Mouse (Mus musculus) cerebellum, postnatal 14 days (tissue): ENCODE results near the gene Pet117.

Experiments
- DNase-seq, 2 experiments: peaks; one replicate each; pipeline ENCODE4 v3.0.0; 2021; ENCODE audit warnings: mixed read lengths in 2 of 2

Pet117 gene

DNA sequence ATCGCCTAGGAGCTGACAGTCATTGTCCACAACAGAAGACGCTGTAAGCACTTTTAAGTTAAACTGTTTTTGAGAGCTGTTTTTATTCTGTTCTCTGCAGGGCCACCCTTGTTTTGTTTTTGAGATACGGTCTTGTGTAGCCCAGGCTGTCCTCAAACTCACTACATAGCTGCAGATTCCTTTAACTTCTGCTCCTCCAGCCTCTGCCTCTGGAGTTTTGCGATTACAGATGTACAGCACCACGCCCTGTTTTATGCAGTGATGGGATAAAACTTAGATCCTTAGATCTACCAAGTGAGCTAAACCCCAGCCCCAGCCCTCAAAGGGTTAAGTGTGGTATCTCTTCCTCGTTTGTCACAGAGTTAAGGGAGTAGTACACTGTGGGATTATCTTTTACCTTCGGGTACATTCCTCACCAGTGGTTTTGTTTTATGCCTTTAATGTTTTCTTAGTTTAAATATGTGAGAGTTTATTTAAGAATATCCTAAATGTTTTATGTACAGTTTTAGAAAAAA is 13.9 kb downstream of the Pet117 start:
- no peak for DNase-seq

DNA sequence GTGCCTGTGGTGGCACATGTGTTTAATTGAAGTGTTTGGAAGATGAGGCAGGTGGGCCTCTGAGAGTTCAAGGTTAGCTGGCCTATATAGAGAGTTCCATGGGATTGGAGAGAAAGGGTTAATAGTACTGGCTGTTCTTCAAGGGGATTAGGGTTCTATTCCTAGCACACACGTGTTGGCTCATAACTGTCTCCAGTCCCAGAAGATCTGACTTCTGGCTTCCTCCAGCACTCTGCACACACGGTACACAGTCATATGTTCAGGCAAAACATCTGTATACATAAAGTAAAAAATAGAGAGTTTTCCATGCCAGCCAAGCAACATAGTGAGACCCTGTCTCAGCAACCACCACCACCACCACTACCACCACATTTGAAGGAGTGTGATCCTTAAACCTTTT is 17.5 kb downstream of the Pet117 start:
- DNase-seq, result no peak

DNA sequence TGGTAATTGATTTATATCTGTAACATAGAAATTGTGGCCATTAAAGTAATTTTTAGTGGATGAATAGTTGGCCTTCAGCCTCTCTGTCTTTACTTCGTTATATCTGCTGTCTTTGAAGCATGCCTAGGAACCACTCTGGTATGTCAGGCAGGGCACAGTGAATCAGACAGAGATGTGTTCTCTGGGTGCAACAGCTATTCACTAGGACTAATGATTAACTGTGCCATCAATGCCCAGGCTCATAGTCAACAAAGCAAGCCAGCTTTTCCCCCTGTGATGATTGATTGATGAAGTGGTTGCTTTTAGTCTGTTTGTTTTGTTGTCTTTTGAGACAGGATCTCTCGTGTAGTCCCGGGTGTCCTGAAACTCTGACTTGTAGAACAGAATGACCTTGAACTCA is 19.6 kb downstream of the Pet117 start:
- no peak for DNase-seq

DNA sequence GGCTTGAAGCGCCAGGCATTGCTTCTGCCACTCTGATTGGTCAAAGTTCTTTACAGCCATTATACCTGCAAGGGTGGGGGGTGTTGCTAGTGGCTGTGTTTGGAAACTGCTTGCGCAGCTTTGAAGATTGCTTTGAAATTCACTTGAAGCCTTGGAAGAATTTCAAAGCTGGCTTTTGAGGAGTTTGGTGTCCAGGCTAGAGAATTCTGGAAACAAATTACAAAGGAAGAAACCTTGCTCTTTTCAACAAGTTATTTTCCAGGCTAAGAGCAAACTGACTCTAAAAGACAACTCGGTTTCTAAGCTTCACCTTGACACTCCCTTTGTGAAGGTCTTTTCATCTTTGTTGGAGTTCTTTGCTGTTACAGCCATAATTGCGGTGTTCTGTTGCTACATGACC is 30.7 kb downstream of the Pet117 start:
- no peak for DNase-seq

DNA sequence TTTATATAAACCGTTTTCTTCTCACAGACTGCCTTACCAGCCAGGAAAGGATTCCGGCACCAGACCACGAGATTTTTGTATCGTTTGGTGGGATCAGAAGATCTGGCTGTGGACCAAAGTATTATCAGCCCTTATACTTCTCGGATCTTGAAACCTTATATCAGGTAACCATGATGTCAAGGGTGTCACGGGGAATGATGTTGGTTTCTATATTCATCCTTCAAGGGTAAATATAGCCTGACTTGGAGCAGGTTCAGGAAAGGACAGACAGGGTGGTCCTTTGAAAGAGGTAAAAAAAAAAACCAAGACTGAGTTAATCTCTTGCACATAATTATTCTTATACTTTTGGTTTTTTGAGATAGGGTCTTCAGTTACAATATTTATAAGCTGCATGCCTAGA is 31.9 kb downstream of the Pet117 start:
- no peak for DNase-seq

DNA sequence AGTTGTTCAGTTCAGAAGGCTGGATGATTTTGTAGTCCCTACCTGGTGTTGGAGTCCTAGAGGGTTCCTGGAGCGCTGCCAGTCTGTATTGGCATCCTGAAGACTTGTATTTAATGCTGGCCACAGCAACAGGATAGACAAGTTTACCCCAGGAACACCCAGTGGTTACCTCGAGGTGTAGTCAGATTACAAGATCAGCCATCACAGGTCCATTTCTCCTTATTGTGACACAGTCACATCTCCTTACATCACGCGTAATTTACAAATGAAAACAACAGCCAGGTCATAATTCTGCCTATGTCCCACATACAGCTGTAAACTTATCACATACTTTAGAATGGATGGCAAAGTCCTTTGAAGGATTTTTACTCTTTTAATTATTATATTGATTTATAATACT is 40.2 kb downstream of the Pet117 start:
- peak; percentile 9 to 12 for DNase-seq

DNA sequence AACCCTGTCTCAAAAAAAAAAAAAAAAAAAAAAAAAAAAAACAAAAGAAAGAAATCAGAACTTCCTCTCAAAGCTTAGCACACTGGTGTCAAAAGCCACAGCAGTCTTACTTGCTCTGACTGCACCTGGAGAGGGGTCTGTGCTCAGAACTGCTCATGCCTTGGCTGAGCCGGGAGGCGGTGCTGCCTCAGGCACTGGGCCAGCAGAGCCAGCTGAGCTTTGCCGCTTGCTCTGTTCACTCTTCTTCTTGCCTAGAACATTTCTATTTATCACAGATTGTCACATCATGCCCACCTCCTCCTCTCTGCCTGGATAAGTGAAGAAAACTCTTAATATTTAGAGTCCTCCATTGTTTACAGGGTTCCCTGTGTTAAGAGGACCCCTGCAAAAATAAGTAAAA is 41.8 kb downstream of the Pet117 start:
- DNase-seq, result peak; percentile 50 to 56

DNA sequence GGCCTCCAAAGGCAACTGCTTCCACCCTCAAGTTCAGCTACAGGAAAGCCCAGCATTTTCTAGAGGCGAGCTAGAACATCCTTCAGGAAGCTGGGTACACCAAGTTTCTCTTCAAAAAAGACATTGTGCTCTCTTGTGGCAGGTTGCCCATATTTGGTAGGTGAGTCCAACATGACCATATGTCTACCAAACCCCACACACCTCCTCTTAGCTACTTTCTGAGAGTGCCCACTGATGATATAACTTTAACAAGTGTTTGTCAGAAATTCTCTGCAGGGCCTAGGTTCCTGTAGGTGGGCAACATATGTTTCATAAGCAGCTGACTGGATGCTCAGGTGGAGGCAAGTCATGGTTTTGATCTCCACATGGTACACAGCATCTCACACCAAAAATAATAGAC is 45.9 kb downstream of the Pet117 start:
- peak in 1 of 2 experiments; percentile 28 for DNase-seq

DNA sequence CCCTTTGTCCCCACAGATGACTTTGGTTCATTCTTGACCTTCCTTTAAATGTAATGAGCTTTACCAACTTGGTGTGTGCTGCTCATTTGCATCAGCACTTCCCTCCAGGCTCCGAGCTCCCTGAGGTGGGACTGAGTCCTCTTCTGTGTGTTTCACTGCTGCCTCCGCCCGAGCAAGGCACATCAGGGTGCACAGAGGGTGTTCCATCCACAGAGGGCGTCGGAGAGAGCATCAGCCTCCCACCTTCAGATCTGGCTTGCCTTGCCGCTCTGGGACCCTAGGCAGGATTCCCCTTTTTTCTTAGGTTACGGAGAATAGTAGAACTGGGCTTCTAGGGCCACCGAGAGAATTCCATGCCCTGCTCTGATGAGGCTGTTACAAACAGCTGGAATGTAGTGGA is 48.1 kb downstream of the Pet117 start:
- no peak for DNase-seq

DNA sequence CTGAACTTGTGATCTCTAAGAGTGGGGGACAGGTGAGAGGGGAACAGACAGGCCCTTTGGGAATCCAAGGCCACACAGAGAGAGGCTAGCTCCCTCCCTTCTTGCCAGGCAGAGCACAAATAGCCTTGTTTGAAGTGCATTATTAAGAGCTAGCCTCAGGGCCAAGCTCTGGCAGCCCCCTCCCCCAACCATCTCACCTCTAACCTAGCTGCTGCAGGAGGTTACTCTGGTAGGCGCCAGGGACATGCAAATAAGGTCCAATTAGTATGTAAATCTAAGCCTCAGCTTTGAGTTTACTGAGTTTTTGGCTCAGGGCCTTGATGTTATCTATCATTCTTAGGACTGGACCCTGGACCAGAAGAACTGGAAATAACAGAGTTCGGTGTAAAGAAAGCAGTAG is 49.3 kb downstream of the Pet117 start:
- no peak for DNase-seq

DNA sequence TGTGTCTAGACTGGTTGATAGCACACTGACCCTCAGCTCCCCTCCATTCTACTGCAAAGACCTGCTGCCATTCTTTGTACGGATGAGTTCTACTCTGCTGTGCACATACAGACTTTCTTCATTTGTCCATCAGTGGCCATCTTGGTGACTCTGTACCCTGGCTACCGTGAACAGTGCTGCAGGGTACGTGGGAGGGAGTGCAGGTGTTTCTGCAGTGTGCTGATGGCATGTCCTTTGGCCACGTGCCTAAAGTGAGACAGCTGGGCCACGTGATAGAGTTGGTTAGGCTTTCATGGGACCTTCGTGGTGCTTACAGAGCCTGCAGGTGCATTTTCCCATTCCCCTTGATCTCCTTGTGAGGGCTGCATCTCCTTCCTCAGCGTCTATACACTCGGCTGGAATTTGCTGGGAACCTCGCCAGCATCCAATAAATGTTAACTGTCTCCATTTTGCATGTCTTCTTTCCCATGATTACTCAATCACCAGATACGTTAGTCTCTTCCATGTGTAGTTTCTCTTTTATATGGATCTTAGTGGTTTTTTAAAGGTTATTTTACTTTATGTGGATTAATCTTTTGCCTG is 53.4 kb downstream of the Pet117 start:
- no peak for DNase-seq
